Mouse (Mus musculus): ENCODE measurements at regions not wholly inside any gene's neighbourhood (a gene's known extent, or its start where the extent isn't known, plus 50 kb on each side); places are given as distances from the start of the nearest gene placed in this dataset.

GRCm38 (mm10) chr4:93935692-93936091, 600.4 kb upstream of the Tusc1 start:
- no peak for DNase-seq (ENCODE audit: low spot score in 2 of 2)

GRCm38 (mm10) chr4:93927117-93927516, 591.8 kb upstream of the Tusc1 start:
- no peak for DNase-seq (ENCODE audit: low spot score in 2 of 2)

DNA sequence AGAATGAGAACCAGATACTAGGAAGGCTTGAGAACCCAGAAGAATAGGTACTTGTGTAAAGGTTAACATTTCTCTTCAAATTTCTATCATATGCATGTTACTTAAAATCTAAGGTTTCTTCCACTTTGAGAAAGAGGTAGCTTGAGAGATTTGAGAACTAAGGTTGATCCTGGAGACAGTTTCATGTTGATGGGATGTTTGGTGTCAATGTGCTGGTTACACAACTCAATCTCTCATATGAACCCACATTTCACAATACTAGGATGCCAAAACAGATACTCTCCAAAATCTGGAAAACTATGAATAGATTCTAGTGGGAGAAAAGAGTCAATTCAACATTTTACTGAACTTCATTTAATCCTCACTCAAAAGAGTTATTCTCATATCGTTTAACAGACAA, 589.1 kb upstream of the Tusc1 start:
- no peak for DNase-seq (ENCODE audit: low spot score in 2 of 2)

- DNase-seq (ENCODE audit: low spot score in 2 of 2) = peak; percentile 51 to 62
Measured at GRCm38 (mm10) chr4:93886631-93887030, 551.3 kb upstream of the Tusc1 start.

- no peak for DNase-seq (ENCODE audit: low spot score in 2 of 2)
Measured at GRCm38 (mm10) chr4:93881318-93881717, 546.0 kb upstream of the Tusc1 start.

- peak; percentile 38 to 63 for DNase-seq (ENCODE audit: low spot score in 2 of 2)
Measured at GRCm38 (mm10) chr4:93879351-93879872, 544.1 kb upstream of the Tusc1 start.

DNA sequence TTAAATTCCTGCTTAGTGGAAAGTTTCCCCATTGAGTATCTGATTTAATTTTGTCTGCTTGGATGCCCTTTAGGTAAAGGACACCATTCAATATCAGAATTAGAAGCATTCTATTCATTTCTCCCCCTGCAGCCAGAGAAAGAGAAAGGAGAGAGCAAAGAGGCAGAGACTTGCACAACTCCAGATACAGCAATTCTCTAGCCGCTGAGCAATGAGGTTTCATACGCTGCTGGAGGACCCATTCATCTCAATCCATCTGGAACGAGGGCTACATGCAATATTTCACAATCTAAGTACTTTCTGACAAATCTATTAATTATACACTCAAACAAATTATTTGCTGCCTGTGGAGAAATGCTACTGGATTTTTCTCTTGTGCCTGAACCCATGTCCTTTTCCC, 538.0 kb upstream of the Tusc1 start:
- no peak for DNase-seq (ENCODE audit: low spot score in 2 of 2)

- no peak for DNase-seq (ENCODE audit: low spot score in 2 of 2)
Measured at GRCm38 (mm10) chr4:93853451-93853850, 518.1 kb upstream of the Tusc1 start.

GRCm38 (mm10) chr4:93849178-93849577, 513.9 kb upstream of the Tusc1 start:
- DNase-seq (ENCODE audit: low spot score in 2 of 2) = no peak

DNA sequence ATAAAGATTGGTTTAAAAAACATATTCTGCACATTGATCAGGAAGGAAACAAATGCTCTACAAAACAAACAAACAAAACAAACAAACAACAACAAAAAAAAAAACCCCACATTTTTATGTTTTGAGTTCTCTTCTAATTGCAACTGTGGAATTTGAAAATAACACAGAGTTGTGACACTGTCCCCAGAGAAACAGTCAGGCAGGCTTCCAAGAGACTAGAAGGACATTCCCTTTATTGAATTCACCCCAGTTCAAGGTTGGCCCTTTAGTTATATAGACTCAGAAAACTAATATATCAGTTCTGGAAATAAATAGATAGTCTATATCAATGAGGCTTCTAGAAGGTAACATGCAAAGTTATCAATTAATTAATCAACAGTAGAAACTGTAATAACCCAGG, 495.4 kb upstream of the Tusc1 start:
- DNase-seq (ENCODE audit: low spot score in 2 of 2) = no peak

- no peak for DNase-seq (ENCODE audit: low spot score in 2 of 2)
Measured at GRCm38 (mm10) chr4:93793104-93793503, 457.8 kb upstream of the Tusc1 start.

DNA sequence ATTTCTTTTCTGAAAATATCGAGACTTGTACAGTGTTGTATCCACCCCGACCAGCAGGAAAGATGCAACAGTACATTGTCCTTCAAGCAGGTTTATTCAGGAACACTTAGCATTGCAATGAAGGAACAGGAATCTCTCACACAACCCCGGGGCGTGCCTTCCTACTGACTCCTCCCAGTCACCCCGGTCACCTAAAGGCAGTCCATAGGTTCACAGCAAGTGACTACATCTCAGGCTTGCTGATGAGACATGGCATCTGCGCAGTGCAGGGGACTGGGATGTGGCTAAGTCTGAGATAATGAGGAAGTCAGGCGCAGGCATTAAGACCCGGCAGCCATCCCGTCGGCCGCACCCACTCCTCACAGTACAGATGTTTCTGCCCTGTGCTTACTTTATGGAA, 454.8 kb upstream of the Tusc1 start:
- no peak for DNase-seq (ENCODE audit: low spot score in 2 of 2)

- DNase-seq (ENCODE audit: low spot score in 2 of 2) = no peak
Measured at GRCm38 (mm10) chr4:93754497-93754896, 419.2 kb upstream of the Tusc1 start.

DNA sequence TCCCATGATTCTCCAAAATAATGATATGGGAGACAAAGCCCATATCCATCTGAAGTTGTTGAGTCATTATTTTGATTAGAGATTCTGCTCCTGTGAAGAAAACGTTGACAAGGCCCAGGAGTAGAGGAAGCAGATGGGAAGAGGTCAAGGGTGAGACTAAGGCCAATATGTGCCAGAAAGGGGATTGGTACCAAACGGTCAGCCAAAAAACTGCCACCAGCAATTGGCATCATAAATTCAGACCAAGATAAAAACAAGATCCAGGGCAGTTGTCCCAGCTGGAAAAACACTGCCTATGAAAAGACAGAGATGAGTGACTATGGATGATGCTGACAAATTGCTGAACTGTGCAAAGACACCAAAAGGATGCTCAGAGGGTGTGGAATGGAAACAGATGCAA, 411.0 kb upstream of the Tusc1 start:
- no peak for DNase-seq (ENCODE audit: low spot score in 2 of 2)

GRCm38 (mm10) chr4:93713711-93714110, 378.4 kb upstream of the Tusc1 start:
- DNase-seq (ENCODE audit: low spot score in 2 of 2) = no peak

- no peak for DNase-seq (ENCODE audit: low spot score in 2 of 2)
Measured at GRCm38 (mm10) chr4:93676403-93677039, 341.2 kb upstream of the Tusc1 start.

DNA sequence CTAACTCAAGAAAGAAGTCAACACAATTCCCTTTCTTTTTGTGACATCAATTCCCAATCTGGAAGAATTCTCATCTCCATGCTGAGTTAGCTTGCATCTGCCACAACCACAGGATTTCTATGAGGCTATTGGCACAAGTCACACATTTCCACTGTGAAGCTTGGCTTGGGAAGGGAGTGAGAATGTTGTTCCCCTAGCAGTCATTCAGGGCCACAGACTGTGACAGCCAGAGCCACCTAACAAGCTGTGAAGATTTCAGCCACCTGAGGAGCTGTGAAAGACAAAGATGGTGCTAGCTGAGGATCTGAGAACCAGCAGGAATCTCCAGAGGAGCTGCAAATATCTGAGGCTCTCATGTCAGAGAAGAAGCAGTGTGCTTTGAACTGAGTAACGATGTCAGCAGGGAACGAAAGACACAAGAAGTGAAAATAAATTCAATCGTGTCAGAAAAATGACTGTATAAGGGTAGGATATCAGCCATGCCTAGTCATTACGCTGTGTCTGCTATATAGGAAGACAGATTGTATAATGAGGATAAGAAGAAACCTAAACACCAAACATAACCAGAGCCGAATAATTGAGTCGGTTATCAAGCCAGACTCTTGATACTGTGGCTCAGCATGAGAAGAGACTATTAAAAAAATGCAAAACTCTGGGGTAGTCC, 340.6 kb upstream of the Tusc1 start:
- no peak for DNase-seq (ENCODE audit: low spot score in 2 of 2)

GRCm38 (mm10) chr4:93669050-93669449, 333.7 kb upstream of the Tusc1 start:
- DNase-seq (ENCODE audit: low spot score in 2 of 2) = no peak

- no peak for DNase-seq (ENCODE audit: low spot score in 2 of 2)
Measured at GRCm38 (mm10) chr4:93664293-93664692, 329.0 kb upstream of the Tusc1 start.

GRCm38 (mm10) chr4:93638207-93638606, 302.9 kb upstream of the Tusc1 start:
- DNase-seq (ENCODE audit: low spot score in 2 of 2) = no peak

DNA sequence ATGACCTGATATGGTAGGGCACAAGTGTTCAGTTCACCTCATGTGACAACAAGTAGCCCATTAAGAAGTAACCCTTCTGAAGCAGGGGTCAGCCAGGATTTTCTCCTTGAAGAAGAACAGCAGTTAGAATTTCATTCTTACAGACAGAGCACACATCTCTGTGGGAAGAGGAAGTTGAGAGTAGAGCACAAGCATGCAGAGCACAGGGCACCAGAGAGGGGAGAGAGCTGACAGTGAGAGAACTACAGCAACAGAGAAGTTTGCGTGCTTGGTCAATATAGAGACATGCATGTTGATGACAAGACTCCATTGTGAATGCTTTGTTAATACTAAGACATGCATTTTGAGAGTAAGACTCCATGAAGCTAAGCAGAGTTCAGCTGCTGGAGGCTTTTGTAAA, 263.2 kb upstream of the Tusc1 start:
- DNase-seq (ENCODE audit: low spot score in 2 of 2) = no peak

DNA sequence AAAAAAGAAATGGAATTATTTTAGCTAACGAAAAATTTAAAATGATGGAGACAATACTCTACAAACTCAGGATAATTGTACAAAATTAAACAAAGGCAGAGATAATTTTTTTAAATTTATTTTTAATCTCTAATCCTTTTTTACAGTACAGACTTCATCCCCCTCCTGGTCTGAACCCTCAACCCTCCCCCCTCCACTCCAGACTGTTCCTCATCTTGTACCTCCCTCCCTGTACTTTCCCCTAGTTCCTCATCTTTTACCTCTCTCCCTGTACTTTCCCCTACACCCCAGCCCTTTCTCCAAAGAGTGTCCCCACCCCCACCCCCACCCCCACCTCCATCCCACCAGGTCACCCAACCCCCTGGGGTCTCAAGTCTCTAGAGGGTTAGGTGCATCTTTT, 249.0 kb upstream of the Tusc1 start:
- no peak for DNase-seq (ENCODE audit: low spot score in 2 of 2)
